Mouse (Mus musculus): ENCODE measurements around the gene Tstd1. TPM values are rescaled to one million over a fixed set of nuclear protein-coding genes. Genes with fewer than 3 reads are reported as not detected.

The Tstd1 gene
- total and polyA plus RNA-seq, 2 experiments from 2014 or later = 1.1 TPM; not detected in 1

DNA sequence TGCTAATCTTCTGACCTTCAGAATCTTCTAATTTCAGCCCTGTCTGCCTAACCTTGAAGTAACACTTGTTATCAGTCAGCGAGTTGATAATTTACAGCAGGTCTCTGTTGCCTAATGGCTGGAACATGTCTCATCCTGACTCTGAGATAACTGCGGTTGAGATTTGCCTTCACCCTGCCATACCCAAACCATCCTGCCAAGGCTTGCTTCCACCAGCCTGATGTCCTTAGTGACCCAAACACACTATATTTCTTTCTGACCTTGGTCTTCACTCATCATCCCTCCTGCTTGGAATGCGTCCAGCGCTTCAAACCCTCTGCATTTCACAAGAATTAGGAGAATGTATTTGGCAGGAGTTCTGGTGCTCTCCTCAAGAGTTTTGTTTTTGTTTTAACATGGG, 6.5 kb downstream of the Tstd1 start:
- 23% methylated on average over 4 of the region's 4 CpGs for WGBS
- peak overlapping the region; percentile 40; the same call in 1 of the 2 replicates for H3K27ac ChIP-seq (ENCODE audit: low read depth)
- TF ChIP-seq EP300 (IDR thresholded peaks at IDR 0.05; ENCODE audit: low read depth) (no peak), CTCF (IDR thresholded peaks at IDR 0.05; ENCODE audit: low read depth) (0 out of 2 replicates have a peak, but pooled peaks have one; percentile 0)
- H3K36me3 ChIP-seq (replicated peaks; ENCODE audit: control insufficient read depth, insufficient read depth, low read length) = 0 out of 2 replicates have a peak, but pooled peaks cover 3% of the 10 kb centered on the region
- peak; percentile 21 for DNase-seq (ENCODE audit: low spot score)
- no peaks in the 10 kb centered on the region for H3K9me3 ChIP-seq (replicated peaks; ENCODE audit: control insufficient read depth, low read length)
- no peak overlapping the region for H3K4me3 ChIP-seq (ENCODE audit: low read depth, low read length)
- no peak overlapping the region for H3K9ac ChIP-seq (replicated peaks; ENCODE audit: low read depth, low read length)
- peaks cover 8% of the 10 kb centered on the region; the same call in 1 of the 2 replicates for H3K4me1 ChIP-seq (ENCODE audit: control insufficient read depth, insufficient read depth)
- peak; percentile 44 for ATAC-seq (ENCODE audit: insufficient read depth, low read depth)
- no peak overlapping the region for H3K4me2 ChIP-seq (ENCODE audit: low read depth, low read length)
- no peaks in the 10 kb centered on the region for H3K27me3 ChIP-seq (ENCODE audit: control insufficient read depth, insufficient read depth, low read length)

- no peak overlapping the region for H3K4me2 ChIP-seq (ENCODE audit: low read depth, low read length)
- no peak overlapping the region for H3K4me3 ChIP-seq (ENCODE audit: low read depth, low read length)
- no peak overlapping the region for H3K27ac ChIP-seq (ENCODE audit: low read depth)
- no peak for DNase-seq (ENCODE audit: low spot score)
- no peak for ATAC-seq (ENCODE audit: insufficient read depth, low read depth)
- H3K9ac ChIP-seq (replicated peaks; ENCODE audit: low read depth, low read length) = no peak overlapping the region
- TF ChIP-seq CTCF (IDR thresholded peaks at IDR 0.05; ENCODE audit: low read depth) (no peak), EP300 (IDR thresholded peaks at IDR 0.05; ENCODE audit: low read depth) (no peak)
- 76% methylated on average over 5 of the region's 5 CpGs for WGBS
- H3K36me3 ChIP-seq (replicated peaks; ENCODE audit: control insufficient read depth, insufficient read depth, low read length) = no peaks in the 10 kb centered on the region
- H3K4me1 ChIP-seq (ENCODE audit: control insufficient read depth, insufficient read depth) = no peaks in the 10 kb centered on the region
- H3K27me3 ChIP-seq (ENCODE audit: control insufficient read depth, insufficient read depth, low read length) = no peaks in the 10 kb centered on the region
- H3K9me3 ChIP-seq (replicated peaks; ENCODE audit: control insufficient read depth, low read length) = no peaks in the 10 kb centered on the region
These were observed 13.5 kb downstream of the Tstd1 start for GRCm38 (mm10) chr1:171432158-171432557.

- Histone ChIP-seq H3K4me2 (ENCODE audit: low read depth, low read length) (no peak overlapping the region), H3K27ac (ENCODE audit: low read depth) (no peak overlapping the region), H3K27me3 (ENCODE audit: control insufficient read depth, insufficient read depth, low read length) (no peaks in the 10 kb centered on the region), H3K36me3 (replicated peaks; ENCODE audit: control insufficient read depth, insufficient read depth, low read length) (no peaks in the 10 kb centered on the region), H3K9me3 (replicated peaks; ENCODE audit: control insufficient read depth, low read length) (no peaks in the 10 kb centered on the region), H3K9ac (replicated peaks; ENCODE audit: low read depth, low read length) (no peak overlapping the region), H3K4me1 (ENCODE audit: control insufficient read depth, insufficient read depth) (peaks cover 16% of the 10 kb centered on the region), H3K4me3 (ENCODE audit: low read depth, low read length) (no peak overlapping the region)
- DNase-seq (ENCODE audit: low spot score) (no peak), ATAC-seq (ENCODE audit: insufficient read depth, low read depth) (no peak)
- WGBS = 45% methylated on average over 7 of the region's 7 CpGs
- TF ChIP-seq EP300 (IDR thresholded peaks at IDR 0.05; ENCODE audit: low read depth) (no peak), CTCF (IDR thresholded peaks at IDR 0.05; ENCODE audit: low read depth) (no peak)
These were observed 16.7 kb downstream of the Tstd1 start for GRCm38 (mm10) chr1:171435288-171435814.

DNA sequence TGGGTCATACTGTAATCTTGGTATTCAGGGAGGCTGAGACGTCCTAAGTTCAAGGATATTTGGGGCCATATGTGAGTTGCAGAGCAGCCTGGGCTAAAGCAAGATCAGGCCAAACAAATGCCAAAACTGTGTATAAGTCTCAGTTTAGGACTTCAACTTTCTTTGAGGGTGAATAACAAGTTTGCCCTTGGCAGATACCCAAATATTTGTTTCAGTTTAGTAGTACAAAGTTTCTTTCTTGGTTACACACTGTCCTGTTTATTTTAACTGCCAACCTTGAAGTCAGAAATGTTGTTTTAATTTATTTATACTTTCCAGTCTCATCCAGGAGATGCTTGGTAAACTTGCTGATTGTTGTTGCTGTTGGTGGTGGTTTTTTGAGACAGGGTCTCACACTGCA, 17.3 kb downstream of the Tstd1 start:
- Histone ChIP-seq H3K4me2 (ENCODE audit: low read depth, low read length) (no peak overlapping the region), H3K9me3 (replicated peaks; ENCODE audit: control insufficient read depth, low read length) (no peaks in the 10 kb centered on the region), H3K27me3 (ENCODE audit: control insufficient read depth, insufficient read depth, low read length) (no peaks in the 10 kb centered on the region), H3K27ac (ENCODE audit: low read depth) (no peak overlapping the region), H3K36me3 (replicated peaks; ENCODE audit: control insufficient read depth, insufficient read depth, low read length) (no peaks in the 10 kb centered on the region), H3K4me3 (ENCODE audit: low read depth, low read length) (no peak overlapping the region), H3K4me1 (ENCODE audit: control insufficient read depth, insufficient read depth) (peaks cover 21% of the 10 kb centered on the region), H3K9ac (replicated peaks; ENCODE audit: low read depth, low read length) (no peak overlapping the region)
- no peak for ATAC-seq (ENCODE audit: insufficient read depth, low read depth)
- WGBS = 60% methylated on average over 1 of the region's 1 CpGs
- TF ChIP-seq EP300 (IDR thresholded peaks at IDR 0.05; ENCODE audit: low read depth) (no peak), CTCF (IDR thresholded peaks at IDR 0.05; ENCODE audit: low read depth) (no peak)
- DNase-seq (ENCODE audit: low spot score) = no peak

DNA sequence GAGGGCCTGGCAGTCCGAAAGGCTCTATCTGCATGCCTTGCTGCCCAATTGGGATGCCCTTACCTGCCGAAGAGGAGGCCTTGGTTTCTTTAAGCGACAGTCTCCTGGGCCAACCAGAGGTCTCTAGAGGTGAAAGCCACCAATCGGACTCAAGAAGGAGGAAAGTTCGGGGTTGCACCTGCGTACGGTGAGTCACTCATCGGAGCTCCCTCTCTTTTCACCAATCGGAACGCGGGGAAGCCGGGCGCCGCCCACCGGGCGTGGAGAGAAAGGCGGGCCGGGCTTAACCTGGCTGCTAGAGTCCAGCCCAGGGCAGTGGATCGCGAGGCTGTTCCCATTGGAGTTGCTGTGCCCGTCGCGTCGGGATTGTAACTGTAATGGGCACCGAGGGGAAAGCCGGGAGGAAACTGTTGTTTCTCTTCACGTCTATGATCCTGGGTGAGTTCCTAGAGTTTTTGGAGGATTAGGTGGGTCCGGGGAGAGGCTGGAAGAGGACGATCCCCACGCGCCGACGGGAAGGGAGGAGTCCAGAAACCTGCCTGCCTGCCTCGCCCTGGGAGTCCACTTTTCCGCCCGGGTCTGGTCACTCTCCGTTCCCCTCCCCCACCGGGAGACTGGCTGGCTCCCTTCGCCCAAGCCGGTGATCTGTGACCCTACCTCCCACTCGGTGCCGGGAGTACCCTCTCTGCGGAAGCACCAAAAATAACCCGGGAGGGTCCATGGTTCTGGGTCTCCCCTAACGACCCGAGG, 18.8 kb downstream of the Tstd1 start, which contains the start of gene F11r:
F11r (plus strand) TSS at position 272 of the 750 bp plus-strand sequence.
- Histone ChIP-seq H3K36me3 (replicated peaks; ENCODE audit: control insufficient read depth, insufficient read depth, low read length) (no peaks in the 10 kb centered on the region), H3K27ac (ENCODE audit: low read depth) (peak within 1 kb of the TSS; percentile 88), H3K4me3 (ENCODE audit: low read depth, low read length) (peak within 1 kb of the TSS; percentile 71), H3K27me3 (ENCODE audit: control insufficient read depth, insufficient read depth, low read length) (no peaks in the 10 kb centered on the region), H3K4me2 (ENCODE audit: low read depth, low read length) (peak within 1 kb of the TSS; percentile 81), H3K9me3 (replicated peaks; ENCODE audit: control insufficient read depth, low read length) (no peaks in the 10 kb centered on the region), H3K4me1 (ENCODE audit: control insufficient read depth, insufficient read depth) (peaks cover 34% of the 10 kb centered on the region), H3K9ac (replicated peaks; ENCODE audit: low read depth, low read length) (peak within 1 kb of the TSS; percentile 80)
- TF ChIP-seq CTCF (IDR thresholded peaks at IDR 0.05; ENCODE audit: low read depth) (peak; percentile 23), EP300 (IDR thresholded peaks at IDR 0.05; ENCODE audit: low read depth) (no peak)
- WGBS = 1% methylated on average over 46 of the region's 46 CpGs
- peak; percentile 77 for ATAC-seq (ENCODE audit: insufficient read depth, low read depth)
- peak; percentile 74 for DNase-seq (ENCODE audit: low spot score)
